Mouse (Mus musculus) T-helper 1 cell (primary cell): ENCODE results near the gene Cpox.

Experiments used
- in situ Hi-C: fragments of 300-600 bp; cut with MboI, MseI; formaldehyde crosslinking; loops from one replicate; pipeline ENCODE4 v1.15.1; 2025; ENCODE audit warnings: high pct_unique_total_duplicates

Cpox gene

GRCm38 (mm10) chr16:58669917-58670630, at the start of gene Cpox:
TSS of gene Cpox (plus strand) at chr16:58670292.
- in situ Hi-C loops = loop anchor here (5.0 to 10.0 kb wide), 2 partner anchors 62 to 145 kb away; partner anchors contain the start of gene St3gal6

GRCm38 (mm10) chr16:58622377-58622776, 47.7 kb upstream of the Cpox start:
- in situ Hi-C loops = no loop called here

GRCm38 (mm10) chr16:58623114-58623513, 47.0 kb upstream of the Cpox start:
- in situ Hi-C loops = no loop called here

GRCm38 (mm10) chr16:58623944-58624343, 46.1 kb upstream of the Cpox start:
- in situ Hi-C loops = no loop called here

- in situ Hi-C loops = loop anchor here (5.0 kb wide), 2 partner anchors 35 to 165 kb away; no protein-coding TSS in a partner anchor
These were observed 42.3 kb upstream of the Cpox start for GRCm38 (mm10) chr16:58627597-58628335.

GRCm38 (mm10) chr16:58628336-58628680, 41.8 kb upstream of the Cpox start:
- in situ Hi-C loops = loop anchor here (5.0 kb wide), 2 partner anchors 34 to 166 kb away; no protein-coding TSS in a partner anchor

GRCm38 (mm10) chr16:58628968-58629367, 41.1 kb upstream of the Cpox start:
- in situ Hi-C loops = loop anchor here (5.0 kb wide), 2 partner anchors 33 to 167 kb away; no protein-coding TSS in a partner anchor

GRCm38 (mm10) chr16:58629736-58630135, 40.4 kb upstream of the Cpox start:
- in situ Hi-C loops = loop anchor here (5.0 kb wide), 2 partner anchors 33 to 167 kb away; no protein-coding TSS in a partner anchor

- in situ Hi-C loops = no loop called here
These were observed 34.2 kb upstream of the Cpox start for GRCm38 (mm10) chr16:58635866-58636265.

GRCm38 (mm10) chr16:58637448-58637847, 32.6 kb upstream of the Cpox start:
- in situ Hi-C loops = no loop called here

GRCm38 (mm10) chr16:58638016-58638415, 32.1 kb upstream of the Cpox start:
- in situ Hi-C loops = no loop called here

GRCm38 (mm10) chr16:58638689-58639175, 31.4 kb upstream of the Cpox start, which contains the start of gene E330017A01Rik:
TSS of gene E330017A01Rik (minus strand) at chr16:58638739.
- in situ Hi-C loops = no loop called here

GRCm38 (mm10) chr16:58649979-58650378, 20.1 kb upstream of the Cpox start:
- in situ Hi-C loops = no loop called here

GRCm38 (mm10) chr16:58655751-58656150, 14.3 kb upstream of the Cpox start:
- in situ Hi-C loops = no loop called here

- in situ Hi-C loops = no loop called here
These were observed 13.6 kb upstream of the Cpox start for GRCm38 (mm10) chr16:58656526-58656925.

- in situ Hi-C loops = no loop called here
These were observed 11.4 kb upstream of the Cpox start for GRCm38 (mm10) chr16:58658668-58659067.

GRCm38 (mm10) chr16:58661826-58662225, 8.3 kb upstream of the Cpox start:
- in situ Hi-C loops = loop anchor here (5.0 to 10.0 kb wide), 3 partner anchors 35 to 200 kb away; partner anchors contain the start of gene St3gal6

- in situ Hi-C loops = loop anchor here (5.0 to 10.0 kb wide), 3 partner anchors 35 to 200 kb away; partner anchors contain the start of gene St3gal6
These were observed 7.8 kb upstream of the Cpox start for GRCm38 (mm10) chr16:58662287-58662791.

- in situ Hi-C loops = loop anchor here (5.0 to 10.0 kb wide), 3 partner anchors 36 to 201 kb away; partner anchors contain the start of gene St3gal6
These were observed 7.1 kb upstream of the Cpox start for GRCm38 (mm10) chr16:58663021-58663420.

GRCm38 (mm10) chr16:58663816-58664215, 6.3 kb upstream of the Cpox start:
- in situ Hi-C loops = loop anchor here (5.0 to 10.0 kb wide), 3 partner anchors 37 to 202 kb away; partner anchors contain the start of gene St3gal6

- in situ Hi-C loops = loop anchor here (5.0 to 10.0 kb wide), 2 partner anchors 67 to 140 kb away; partner anchors contain the start of gene St3gal6
These were observed 5.0 kb upstream of the Cpox start for GRCm38 (mm10) chr16:58665137-58665536.

- in situ Hi-C loops = loop anchor here (5.0 to 10.0 kb wide), 2 partner anchors 66 to 142 kb away; partner anchors contain the start of gene St3gal6
These were observed 3.4 kb upstream of the Cpox start for GRCm38 (mm10) chr16:58666681-58667080.
